Mouse (Mus musculus): ENCODE measurements around the gene Tmem120a. TPM values are rescaled to one million over a fixed set of nuclear protein-coding genes. Genes with fewer than 3 reads are reported as not detected.

Gene Tmem120a
- total and polyA plus RNA-seq, 2 experiments from 2014 or later: 52.8 to 89.7 TPM

DNA sequence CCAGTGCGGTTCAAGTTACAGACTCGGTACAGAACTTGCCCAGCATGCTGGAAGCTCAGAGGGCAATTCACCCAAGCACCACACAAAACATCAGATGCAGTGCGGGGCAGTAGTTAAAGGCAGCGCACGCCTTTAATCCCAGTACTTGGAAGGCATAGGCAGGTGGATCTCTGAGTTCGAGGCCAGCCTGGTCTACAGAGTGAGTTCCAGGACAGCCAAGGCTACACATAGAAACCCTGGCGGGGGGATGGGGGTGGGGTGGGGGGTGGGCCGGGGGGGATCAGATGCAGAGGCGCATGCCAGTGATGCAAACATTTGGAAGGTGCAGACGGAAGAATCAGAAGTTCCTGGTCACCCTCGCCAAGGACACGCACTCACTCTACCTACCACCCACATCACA is 494 bp upstream of the Tmem120a start:
- H3K27ac ChIP-seq: 0 out of 2 replicates have a peak overlapping the region, but pooled peaks have one; percentile 23
- DNase-seq (ENCODE audit: low spot score) (no peak), ATAC-seq (no peak)
- TF ChIP-seq CTCF (IDR thresholded peaks at IDR 0.05; ENCODE audit: low read depth): no peak
- H3K4me1 ChIP-seq (ENCODE audit: insufficient read depth, low read length): 0 out of 2 replicates have a peak, but pooled peaks cover 5% of the 10 kb centered on the region
- 0 out of 2 replicates have a peak overlapping the region, but pooled peaks have one; percentile 83 for H3K9ac ChIP-seq (replicated peaks; ENCODE audit: low read length)
- no peaks in the 10 kb centered on the region for H3K27me3 ChIP-seq (ENCODE audit: insufficient read depth, low read length)
- H3K9me3 ChIP-seq (ENCODE audit: low read length): no peaks in the 10 kb centered on the region
- WGBS: 25% methylated on average over 12 of the region's 12 CpGs
- H3K4me3 ChIP-seq (ENCODE audit: low read length): peak overlapping the region; percentile 91
- H3K36me3 ChIP-seq (ENCODE audit: insufficient read depth, low read length): peaks cover 7% of the 10 kb centered on the region; the same call in 1 of the 2 replicates
- H3K4me2 ChIP-seq (ENCODE audit: low read depth, low read length): peak overlapping the region; percentile 96

DNA sequence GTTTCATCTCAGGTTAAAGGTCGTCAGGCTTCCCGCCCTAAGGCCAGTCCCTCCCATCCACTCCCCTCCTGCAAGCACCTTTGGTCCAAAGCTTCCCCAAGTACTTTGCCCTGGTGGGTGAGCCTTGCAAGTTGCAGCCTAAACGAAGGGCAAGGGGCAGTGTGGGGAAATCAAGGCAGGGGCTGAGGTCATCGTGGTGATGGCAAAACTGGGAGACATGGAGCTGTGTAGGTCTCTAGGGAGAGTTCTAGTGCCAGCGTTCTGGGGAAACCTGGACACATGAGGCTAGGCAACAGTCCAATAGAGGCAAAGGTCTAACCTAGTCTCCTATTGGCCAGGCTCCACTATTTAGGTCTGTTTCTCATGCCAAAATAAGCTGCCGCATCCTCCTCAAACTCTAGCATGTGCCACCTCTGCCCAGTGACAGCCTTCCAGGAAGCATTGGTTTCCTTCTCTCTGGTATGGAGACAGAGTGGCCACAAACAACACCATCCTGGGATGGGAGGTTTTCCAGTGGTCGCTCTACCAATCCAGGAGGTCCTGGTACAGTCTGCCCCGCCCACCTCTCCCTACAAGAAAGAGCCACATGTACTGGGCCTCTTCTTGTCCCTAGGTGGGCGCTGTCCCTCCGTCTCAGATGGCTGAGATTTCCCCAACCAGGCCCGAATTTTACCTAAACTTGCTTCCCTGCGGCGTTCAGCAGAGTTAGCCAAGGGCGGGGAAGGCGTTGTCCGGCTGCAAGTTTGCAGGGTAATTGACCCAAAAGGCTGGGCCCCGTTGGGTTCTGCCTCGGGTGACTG is 1.1 kb downstream of the Tmem120a start:
- peaks cover 7% of the 10 kb centered on the region; the same call in 1 of the 2 replicates for H3K36me3 ChIP-seq (ENCODE audit: insufficient read depth, low read length)
- H3K27ac ChIP-seq: peak overlapping the region; percentile 52; the same call in 1 of the 2 replicates
- H3K4me1 ChIP-seq (ENCODE audit: insufficient read depth, low read length): 0 out of 2 replicates have a peak, but pooled peaks cover 5% of the 10 kb centered on the region
- 0 out of 2 replicates have a peak, but pooled peaks have one; percentile 18 for TF ChIP-seq CTCF (IDR thresholded peaks at IDR 0.05; ENCODE audit: low read depth)
- ATAC-seq (peak; percentile 80), DNase-seq (ENCODE audit: low spot score) (peak; percentile 76)
- H3K9ac ChIP-seq (replicated peaks; ENCODE audit: low read length): peak overlapping the region; percentile 83
- H3K9me3 ChIP-seq (ENCODE audit: low read length): no peaks in the 10 kb centered on the region
- H3K4me3 ChIP-seq (ENCODE audit: low read length): peak overlapping the region; percentile 91
- 23% methylated on average over 18 of the region's 18 CpGs for WGBS
- no peaks in the 10 kb centered on the region for H3K27me3 ChIP-seq (ENCODE audit: insufficient read depth, low read length)
- H3K4me2 ChIP-seq (ENCODE audit: low read depth, low read length): peak overlapping the region; percentile 96

DNA sequence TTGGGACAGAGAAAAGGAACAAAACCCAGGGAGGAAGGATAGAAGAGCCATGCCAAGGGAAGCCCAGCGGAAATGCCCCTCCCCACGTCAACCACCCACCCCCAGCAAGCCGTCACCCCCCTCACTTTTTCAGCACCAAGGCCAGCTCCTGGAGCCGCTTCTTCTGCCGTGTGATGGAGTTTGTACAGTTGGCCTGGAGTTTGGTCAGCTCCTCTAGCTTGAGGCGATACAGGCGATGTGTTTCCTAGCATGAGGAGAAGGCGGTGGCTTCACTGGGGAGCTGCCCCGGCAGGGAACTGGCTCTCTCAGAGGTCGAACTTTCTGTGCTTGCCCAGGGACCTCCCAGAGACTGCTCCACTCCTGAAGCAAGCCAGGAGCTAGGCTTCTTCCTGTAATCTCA is 2.1 kb downstream of the Tmem120a start:
- no peak for DNase-seq (ENCODE audit: low spot score)
- Histone ChIP-seq H3K27me3 (ENCODE audit: insufficient read depth, low read length) (no peaks in the 10 kb centered on the region), H3K4me1 (ENCODE audit: insufficient read depth, low read length) (0 out of 2 replicates have a peak, but pooled peaks cover 5% of the 10 kb centered on the region), H3K9me3 (ENCODE audit: low read length) (no peaks in the 10 kb centered on the region), H3K4me2 (ENCODE audit: low read depth, low read length) (no peak overlapping the region), H3K9ac (replicated peaks; ENCODE audit: low read length) (peak overlapping the region; percentile 83; the same call in 1 of the 2 replicates), H3K4me3 (ENCODE audit: low read length) (no peak overlapping the region), H3K36me3 (ENCODE audit: insufficient read depth, low read length) (peaks cover 7% of the 10 kb centered on the region; the same call in 1 of the 2 replicates), H3K27ac (no peak overlapping the region)
- 63% methylated on average over 10 of the region's 10 CpGs for WGBS
- no peak for ATAC-seq
- no peak for TF ChIP-seq CTCF (IDR thresholded peaks at IDR 0.05; ENCODE audit: low read depth)

DNA sequence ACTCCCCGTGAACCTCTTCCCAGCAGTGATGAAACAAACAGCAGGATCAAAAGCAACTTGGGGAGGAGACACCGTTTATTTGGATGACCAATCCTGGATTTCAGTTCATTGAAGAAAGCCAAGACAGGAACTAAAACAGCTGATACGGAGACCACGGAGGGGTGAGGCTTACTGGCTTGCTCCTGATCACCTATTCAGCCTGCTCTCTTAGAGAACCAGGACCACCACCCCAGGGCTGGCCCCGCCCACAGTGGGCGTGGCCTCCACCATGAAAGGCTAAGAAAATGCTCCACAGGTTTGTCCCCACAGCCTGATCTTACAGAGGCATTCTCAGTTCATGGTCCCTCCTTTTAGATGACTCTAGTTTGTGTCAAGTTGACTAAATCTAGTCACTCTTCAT is 6.0 kb downstream of the Tmem120a start:
- 0 out of 2 replicates have a peak, but pooled peaks cover 1% of the 10 kb centered on the region for H3K4me1 ChIP-seq (ENCODE audit: insufficient read depth, low read length)
- H3K27me3 ChIP-seq (ENCODE audit: insufficient read depth, low read length): no peaks in the 10 kb centered on the region
- no peak overlapping the region for H3K4me2 ChIP-seq (ENCODE audit: low read depth, low read length)
- no peak overlapping the region for H3K27ac ChIP-seq
- no peak overlapping the region for H3K9ac ChIP-seq (replicated peaks; ENCODE audit: low read length)
- ATAC-seq: no peak
- H3K4me3 ChIP-seq (ENCODE audit: low read length): no peak overlapping the region
- 26% methylated on average over 6 of the region's 6 CpGs for WGBS
- no peaks in the 10 kb centered on the region for H3K9me3 ChIP-seq (ENCODE audit: low read length)
- DNase-seq (ENCODE audit: low spot score): no peak
- peaks cover 41% of the 10 kb centered on the region for H3K36me3 ChIP-seq (ENCODE audit: insufficient read depth, low read length)
- TF ChIP-seq CTCF (IDR thresholded peaks at IDR 0.05; ENCODE audit: low read depth): no peak

DNA sequence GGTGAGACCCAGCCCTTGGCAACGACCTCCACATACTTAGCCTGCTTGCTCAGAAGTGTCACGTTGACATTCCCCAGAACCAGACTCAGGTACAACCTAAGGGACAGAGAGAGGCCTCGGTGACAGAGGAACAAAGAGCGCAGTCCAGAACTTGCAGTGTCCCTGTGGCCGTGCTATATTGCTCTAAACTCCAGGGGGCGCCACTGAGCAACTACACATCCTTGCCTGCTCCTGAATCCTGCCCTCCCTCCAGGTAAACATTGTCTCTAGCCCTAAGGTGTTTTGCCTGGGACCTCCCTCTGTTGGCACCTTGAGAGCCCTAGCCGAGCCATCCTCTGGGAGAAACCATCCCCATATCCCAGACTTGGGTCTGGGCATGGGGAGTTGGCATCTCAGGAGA is 7.1 kb downstream of the Tmem120a start:
- WGBS: 85% methylated on average over 7 of the region's 7 CpGs
- no peaks in the 10 kb centered on the region for H3K4me1 ChIP-seq (ENCODE audit: insufficient read depth, low read length)
- no peak for DNase-seq (ENCODE audit: low spot score)
- no peak overlapping the region for H3K4me3 ChIP-seq (ENCODE audit: low read length)
- H3K9me3 ChIP-seq (ENCODE audit: low read length): no peaks in the 10 kb centered on the region
- H3K9ac ChIP-seq (replicated peaks; ENCODE audit: low read length): no peak overlapping the region
- H3K4me2 ChIP-seq (ENCODE audit: low read depth, low read length): no peak overlapping the region
- H3K27me3 ChIP-seq (ENCODE audit: insufficient read depth, low read length): no peaks in the 10 kb centered on the region
- ATAC-seq: no peak
- peaks cover 53% of the 10 kb centered on the region for H3K36me3 ChIP-seq (ENCODE audit: insufficient read depth, low read length)
- peak; percentile 65 for TF ChIP-seq CTCF (IDR thresholded peaks at IDR 0.05; ENCODE audit: low read depth)
- no peak overlapping the region for H3K27ac ChIP-seq

DNA sequence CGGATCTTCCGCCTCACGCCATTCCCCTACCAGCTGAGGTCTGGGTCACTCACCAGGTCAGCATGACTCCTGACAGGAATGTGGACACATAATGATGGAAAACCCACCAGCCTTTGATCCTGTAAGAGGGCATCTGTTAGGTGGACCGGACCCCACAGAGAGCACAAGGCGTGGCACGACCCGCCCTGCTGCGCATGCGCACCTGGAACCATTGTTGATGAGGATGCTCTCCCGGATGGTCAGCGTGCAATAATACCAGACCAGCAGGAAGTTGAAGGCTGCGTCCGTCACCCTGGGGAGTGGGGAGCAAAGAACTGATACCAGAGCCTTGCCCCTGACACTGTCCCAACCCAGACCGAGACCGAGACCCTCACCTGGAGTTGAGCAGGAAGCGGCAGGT is 7.7 kb downstream of the Tmem120a start:
- DNase-seq (ENCODE audit: low spot score): no peak
- WGBS: 95% methylated on average over 16 of the region's 16 CpGs
- H3K36me3 ChIP-seq (ENCODE audit: insufficient read depth, low read length): peaks cover 54% of the 10 kb centered on the region
- H3K27me3 ChIP-seq (ENCODE audit: insufficient read depth, low read length): no peaks in the 10 kb centered on the region
- no peaks in the 10 kb centered on the region for H3K4me1 ChIP-seq (ENCODE audit: insufficient read depth, low read length)
- no peak overlapping the region for H3K27ac ChIP-seq
- no peaks in the 10 kb centered on the region for H3K9me3 ChIP-seq (ENCODE audit: low read length)
- no peak for ATAC-seq
- no peak overlapping the region for H3K4me3 ChIP-seq (ENCODE audit: low read length)
- no peak for TF ChIP-seq CTCF (IDR thresholded peaks at IDR 0.05; ENCODE audit: low read depth)
- no peak overlapping the region for H3K4me2 ChIP-seq (ENCODE audit: low read depth, low read length)
- no peak overlapping the region for H3K9ac ChIP-seq (replicated peaks; ENCODE audit: low read length)

DNA sequence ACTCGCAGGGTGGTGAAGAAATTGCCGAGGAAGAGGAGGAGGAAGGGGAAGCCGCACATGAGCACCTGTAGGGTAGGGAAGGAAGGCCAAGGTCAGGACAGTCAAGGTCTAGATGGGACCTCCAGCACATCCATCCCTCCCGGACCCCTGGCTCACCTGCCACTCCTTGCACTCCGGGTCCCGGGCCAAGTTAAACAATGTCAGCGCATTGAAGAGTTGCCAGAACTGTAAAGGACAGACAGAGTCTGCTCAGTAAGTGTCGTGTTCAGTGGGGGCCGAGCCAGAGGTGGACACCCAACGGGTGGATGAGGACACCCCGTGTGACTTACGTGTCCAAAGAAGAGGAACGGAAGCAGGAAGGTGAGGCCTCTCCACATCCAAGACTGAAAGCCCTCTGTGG is 8.5 kb downstream of the Tmem120a start:
- no peak overlapping the region for H3K4me3 ChIP-seq (ENCODE audit: low read length)
- peaks cover 59% of the 10 kb centered on the region for H3K36me3 ChIP-seq (ENCODE audit: insufficient read depth, low read length)
- H3K4me1 ChIP-seq (ENCODE audit: insufficient read depth, low read length): no peaks in the 10 kb centered on the region
- DNase-seq (ENCODE audit: low spot score): no peak
- no peak for ATAC-seq
- WGBS: 86% methylated on average over 13 of the region's 13 CpGs
- no peaks in the 10 kb centered on the region for H3K27me3 ChIP-seq (ENCODE audit: insufficient read depth, low read length)
- TF ChIP-seq CTCF (IDR thresholded peaks at IDR 0.05; ENCODE audit: low read depth): no peak
- no peak overlapping the region for H3K9ac ChIP-seq (replicated peaks; ENCODE audit: low read length)
- H3K9me3 ChIP-seq (ENCODE audit: low read length): no peaks in the 10 kb centered on the region
- no peak overlapping the region for H3K27ac ChIP-seq
- no peak overlapping the region for H3K4me2 ChIP-seq (ENCODE audit: low read depth, low read length)

All from hindbrain, postnatal 0 days (tissue).